Mouse (Mus musculus): ENCODE measurements at regions not wholly inside any gene's neighbourhood (a gene's known extent, or its start where the extent isn't known, plus 50 kb on each side); places are given as distances from the start of the nearest gene placed in this dataset.

DNA sequence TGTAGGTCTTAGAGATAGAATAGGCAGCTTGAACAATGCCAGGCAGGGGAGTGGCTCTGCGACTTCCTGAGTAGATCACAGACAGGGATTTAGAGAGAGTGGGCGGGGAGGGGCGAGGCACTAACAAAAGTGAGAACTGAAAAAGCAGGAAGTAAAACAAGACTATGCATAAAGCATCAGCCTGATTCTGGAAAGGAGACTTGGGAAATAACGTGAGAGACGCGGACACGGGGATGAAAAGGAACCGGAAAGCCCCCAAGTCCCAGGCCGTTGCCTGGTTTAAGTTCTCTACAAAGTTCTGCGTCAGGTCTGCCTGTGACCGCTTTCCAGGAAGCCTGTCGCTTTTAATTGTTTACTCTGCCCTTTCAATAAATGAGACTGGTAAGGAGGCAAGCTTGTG, 86.3 kb downstream of the D16Ertd472e start:
- WGBS, result 19% methylated on average over 12 of the region's 12 CpGs
- no peak overlapping the region for H3K4me3 ChIP-seq (replicated peaks; ENCODE audit: insufficient read depth, low read depth, low read length)
- DNase-seq, result no peak
- H3K4me1 ChIP-seq (ENCODE audit: control insufficient read depth, insufficient read depth, low read length), result no peaks in the 10 kb centered on the region
- TF ChIP-seq POLR2A (IDR thresholded peaks at IDR 0.05; ENCODE audit: borderline replicate concordance, insufficient read depth, low read length) (no peak), CTCF (IDR thresholded peaks at IDR 0.05; ENCODE audit: borderline replicate concordance, insufficient read depth, low read depth, low read length) (no peak)
- no peaks in the 10 kb centered on the region for H3K27me3 ChIP-seq (ENCODE audit: control insufficient read depth, insufficient read depth, low read length)
- no peak overlapping the region for H3K27ac ChIP-seq (ENCODE audit: insufficient read depth, low read length)

DNA sequence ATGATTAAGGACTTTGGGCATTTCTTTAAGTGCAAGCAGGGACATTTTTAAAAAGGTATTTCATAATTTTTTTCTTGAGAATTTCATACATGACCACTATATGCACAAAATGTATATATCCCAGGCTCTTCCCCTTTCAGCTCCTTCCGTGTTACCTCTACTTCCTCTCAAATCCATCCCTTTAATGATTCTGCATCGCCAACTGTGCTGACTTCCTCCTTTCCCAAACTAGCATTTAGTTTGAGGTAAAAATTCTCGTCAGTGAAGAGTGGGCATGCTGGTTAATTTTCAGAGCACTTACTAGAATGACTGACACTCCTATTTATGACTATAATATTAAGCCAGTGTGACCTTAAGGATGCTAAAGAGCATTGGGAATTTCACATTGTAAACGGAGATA, 86.9 kb downstream of the D16Ertd472e start:
- TF ChIP-seq CTCF (IDR thresholded peaks at IDR 0.05; ENCODE audit: borderline replicate concordance, insufficient read depth, low read depth, low read length), result no peak
- no peak for TF ChIP-seq POLR2A (IDR thresholded peaks at IDR 0.05; ENCODE audit: borderline replicate concordance, insufficient read depth, low read length)
- DNase-seq, result no peak
- 62% methylated on average over 4 of the region's 4 CpGs for WGBS
- H3K27me3 ChIP-seq (ENCODE audit: control insufficient read depth, insufficient read depth, low read length), result no peaks in the 10 kb centered on the region
- no peak overlapping the region for H3K27ac ChIP-seq (ENCODE audit: insufficient read depth, low read length)
- no peaks in the 10 kb centered on the region for H3K4me1 ChIP-seq (ENCODE audit: control insufficient read depth, insufficient read depth, low read length)
- H3K4me3 ChIP-seq (replicated peaks; ENCODE audit: insufficient read depth, low read depth, low read length), result no peak overlapping the region

DNA sequence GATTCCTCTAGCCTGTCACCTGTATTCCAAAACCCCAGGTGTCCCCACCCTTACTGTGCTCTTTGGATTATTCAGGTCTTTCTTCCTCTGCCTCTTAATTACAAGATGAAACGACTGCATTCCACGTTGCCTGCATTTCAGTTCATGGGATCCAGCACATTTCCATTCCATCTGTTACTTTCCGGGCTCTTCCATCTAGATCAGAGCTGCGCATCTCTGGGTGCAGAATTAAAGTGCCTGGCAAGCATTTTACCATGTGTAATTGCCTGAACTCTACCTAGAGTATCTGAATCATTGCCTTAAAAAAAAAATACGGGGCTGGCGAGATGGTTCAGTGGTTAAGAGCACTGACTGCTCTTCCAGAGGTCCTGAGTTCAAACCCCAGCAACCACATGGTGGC, 90.0 kb downstream of the D16Ertd472e start:
- Histone ChIP-seq H3K4me1 (ENCODE audit: control insufficient read depth, insufficient read depth, low read length) (no peaks in the 10 kb centered on the region), H3K27ac (ENCODE audit: insufficient read depth, low read length) (no peak overlapping the region), H3K4me3 (replicated peaks; ENCODE audit: insufficient read depth, low read depth, low read length) (no peak overlapping the region), H3K27me3 (ENCODE audit: control insufficient read depth, insufficient read depth, low read length) (no peaks in the 10 kb centered on the region)
- no peak for TF ChIP-seq CTCF (IDR thresholded peaks at IDR 0.05; ENCODE audit: borderline replicate concordance, insufficient read depth, low read depth, low read length)
- TF ChIP-seq POLR2A (IDR thresholded peaks at IDR 0.05; ENCODE audit: borderline replicate concordance, insufficient read depth, low read length), result no peak
- DNase-seq, result no peak
- 64% methylated on average over 6 of the region's 6 CpGs for WGBS

GRCm38 (mm10) chr16:78484319-78484718, 92.2 kb downstream of the D16Ertd472e start:
- DNase-seq, result no peak
- Histone ChIP-seq H3K27ac (ENCODE audit: insufficient read depth, low read length) (no peak overlapping the region), H3K27me3 (ENCODE audit: control insufficient read depth, insufficient read depth, low read length) (no peaks in the 10 kb centered on the region), H3K4me1 (ENCODE audit: control insufficient read depth, insufficient read depth, low read length) (no peaks in the 10 kb centered on the region), H3K4me3 (replicated peaks; ENCODE audit: insufficient read depth, low read depth, low read length) (no peak overlapping the region)
- TF ChIP-seq CTCF (IDR thresholded peaks at IDR 0.05; ENCODE audit: borderline replicate concordance, insufficient read depth, low read depth, low read length) (no peak), POLR2A (IDR thresholded peaks at IDR 0.05; ENCODE audit: borderline replicate concordance, insufficient read depth, low read length) (no peak)
- 90% methylated on average over 4 of the region's 4 CpGs for WGBS

DNA sequence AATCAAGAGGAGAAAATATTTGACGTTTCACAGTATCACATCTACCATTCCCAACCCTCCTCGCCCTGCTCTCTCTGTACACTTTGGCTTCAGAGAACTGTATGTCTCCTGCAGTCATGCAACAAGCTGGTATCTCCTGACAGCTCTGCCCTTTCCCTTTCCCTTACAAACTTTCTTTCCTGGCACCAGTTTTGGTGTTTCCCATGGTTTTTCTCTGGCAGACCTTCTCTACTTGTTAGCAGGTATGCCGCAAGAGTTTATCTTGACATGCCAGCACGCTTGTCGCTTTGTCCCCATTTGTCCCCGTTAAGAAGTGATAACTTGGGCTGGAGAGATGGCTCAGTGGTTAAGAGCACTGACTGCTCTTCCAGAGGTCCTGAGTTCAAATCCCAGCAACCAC, 94.9 kb downstream of the D16Ertd472e start:
- WGBS, result 86% methylated on average over 6 of the region's 6 CpGs

GRCm38 (mm10) chr16:78481065-78481464, 95.4 kb downstream of the D16Ertd472e start:
- 26% methylated on average over 5 of the region's 5 CpGs for WGBS
- TF ChIP-seq CTCF (IDR thresholded peaks at IDR 0.05; ENCODE audit: borderline replicate concordance, insufficient read depth, low read depth, low read length) (no peak), POLR2A (IDR thresholded peaks at IDR 0.05; ENCODE audit: borderline replicate concordance, insufficient read depth, low read length) (no peak)
- Histone ChIP-seq H3K27me3 (ENCODE audit: control insufficient read depth, insufficient read depth, low read length) (no peaks in the 10 kb centered on the region), H3K27ac (ENCODE audit: insufficient read depth, low read length) (no peak overlapping the region), H3K4me1 (ENCODE audit: control insufficient read depth, insufficient read depth, low read length) (no peaks in the 10 kb centered on the region), H3K4me3 (replicated peaks; ENCODE audit: insufficient read depth, low read depth, low read length) (no peak overlapping the region)
- no peak for DNase-seq

More for the DNA sequence above, 94.9 kb downstream of the D16Ertd472e start:
- Histone ChIP-seq H3K4me1 (ENCODE audit: control insufficient read depth, insufficient read depth, low read length) (no peaks in the 10 kb centered on the region), H3K4me3 (replicated peaks; ENCODE audit: insufficient read depth, low read depth, low read length) (no peak overlapping the region), H3K27me3 (ENCODE audit: control insufficient read depth, insufficient read depth, low read length) (no peaks in the 10 kb centered on the region), H3K27ac (ENCODE audit: insufficient read depth, low read length) (no peak overlapping the region)
- DNase-seq, result no peak
- TF ChIP-seq CTCF (IDR thresholded peaks at IDR 0.05; ENCODE audit: borderline replicate concordance, insufficient read depth, low read depth, low read length) (no peak), POLR2A (IDR thresholded peaks at IDR 0.05; ENCODE audit: borderline replicate concordance, insufficient read depth, low read length) (no peak)

DNA sequence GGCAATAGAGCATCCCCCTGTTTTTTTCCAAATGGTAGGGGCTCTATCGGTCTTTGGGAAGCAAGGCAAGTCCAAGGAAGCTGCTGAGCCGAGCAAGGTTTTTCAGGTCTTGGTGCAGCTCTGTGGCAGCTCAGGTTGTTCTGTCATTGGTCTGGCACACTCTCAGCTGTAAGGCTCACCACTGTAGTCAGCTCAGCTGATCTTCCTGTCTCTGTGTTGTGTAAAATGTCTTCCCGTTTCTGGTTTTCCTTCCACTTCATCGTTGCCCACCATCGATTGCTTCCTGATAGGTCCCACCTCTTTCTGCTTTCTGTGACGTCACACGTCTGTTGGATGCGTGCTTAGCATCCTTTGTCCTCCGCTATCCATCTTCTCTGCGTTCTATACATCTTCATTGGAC, 96.2 kb downstream of the D16Ertd472e start:
- no peaks in the 10 kb centered on the region for H3K27me3 ChIP-seq (ENCODE audit: control insufficient read depth, insufficient read depth, low read length)
- no peak overlapping the region for H3K4me3 ChIP-seq (replicated peaks; ENCODE audit: insufficient read depth, low read depth, low read length)
- H3K27ac ChIP-seq (ENCODE audit: insufficient read depth, low read length), result no peak overlapping the region
- DNase-seq, result no peak
- WGBS, result 96% methylated on average over 10 of the region's 10 CpGs
- TF ChIP-seq POLR2A (IDR thresholded peaks at IDR 0.05; ENCODE audit: borderline replicate concordance, insufficient read depth, low read length) (no peak), CTCF (IDR thresholded peaks at IDR 0.05; ENCODE audit: borderline replicate concordance, insufficient read depth, low read depth, low read length) (no peak)
- H3K4me1 ChIP-seq (ENCODE audit: control insufficient read depth, insufficient read depth, low read length), result no peaks in the 10 kb centered on the region

DNA sequence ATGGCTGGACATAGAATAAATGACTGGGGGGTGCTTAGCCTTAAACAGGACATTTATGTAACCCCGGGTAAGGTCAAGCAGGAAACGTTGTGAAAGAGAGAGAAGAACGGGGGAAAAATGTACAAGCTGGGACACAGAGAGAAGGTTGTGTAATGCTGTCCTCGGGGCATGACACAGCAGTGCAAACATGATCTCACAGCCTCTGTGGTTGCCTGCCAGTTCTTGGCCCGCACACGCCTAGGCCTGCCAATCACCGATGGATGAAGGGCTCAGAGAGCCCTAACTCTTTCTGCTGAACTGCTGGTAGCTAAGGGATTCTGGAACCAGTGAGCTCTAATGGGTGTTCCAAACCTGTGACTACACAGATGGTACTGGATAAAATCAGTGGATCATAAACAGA, 96.5 kb upstream of the Btg3 start:
- TF ChIP-seq CTCF (IDR thresholded peaks at IDR 0.05; ENCODE audit: borderline replicate concordance, insufficient read depth, low read depth, low read length) (no peak), POLR2A (IDR thresholded peaks at IDR 0.05; ENCODE audit: borderline replicate concordance, insufficient read depth, low read length) (no peak)
- WGBS, result 64% methylated on average over 7 of the region's 7 CpGs

More for the DNA sequence above, 96.5 kb upstream of the Btg3 start:
- Histone ChIP-seq H3K4me3 (replicated peaks; ENCODE audit: insufficient read depth, low read depth, low read length) (no peak overlapping the region), H3K4me1 (ENCODE audit: control insufficient read depth, insufficient read depth, low read length) (no peaks in the 10 kb centered on the region), H3K27ac (ENCODE audit: insufficient read depth, low read length) (no peak overlapping the region), H3K27me3 (ENCODE audit: control insufficient read depth, insufficient read depth, low read length) (no peaks in the 10 kb centered on the region)
- DNase-seq, result no peak
